Mouse (Mus musculus) brain, adult 10 weeks (tissue): ENCODE measurements around the gene Atp6v0a4. TPM values are rescaled to one million over a fixed set of nuclear protein-coding genes. Genes with fewer than 3 reads are reported as not detected.

Experiments
- polyA plus RNA-seq: library from polyadenylated mRNA; stranded (reverse); fragments of 350-450 nt; fragmentation: Illumina TruSeq; extraction: RNeasy Lipid Tissue Mini Kit (QIAGEN cat#74804); gene quantifications from one replicate; pipeline ENCODE4 v1.2.3, GENCODE M21; 2015; ENCODE audit warnings: low read depth, low replicate concordance

Atp6v0a4 gene
- 1.2 TPM for polyA plus RNA-seq

DNA sequence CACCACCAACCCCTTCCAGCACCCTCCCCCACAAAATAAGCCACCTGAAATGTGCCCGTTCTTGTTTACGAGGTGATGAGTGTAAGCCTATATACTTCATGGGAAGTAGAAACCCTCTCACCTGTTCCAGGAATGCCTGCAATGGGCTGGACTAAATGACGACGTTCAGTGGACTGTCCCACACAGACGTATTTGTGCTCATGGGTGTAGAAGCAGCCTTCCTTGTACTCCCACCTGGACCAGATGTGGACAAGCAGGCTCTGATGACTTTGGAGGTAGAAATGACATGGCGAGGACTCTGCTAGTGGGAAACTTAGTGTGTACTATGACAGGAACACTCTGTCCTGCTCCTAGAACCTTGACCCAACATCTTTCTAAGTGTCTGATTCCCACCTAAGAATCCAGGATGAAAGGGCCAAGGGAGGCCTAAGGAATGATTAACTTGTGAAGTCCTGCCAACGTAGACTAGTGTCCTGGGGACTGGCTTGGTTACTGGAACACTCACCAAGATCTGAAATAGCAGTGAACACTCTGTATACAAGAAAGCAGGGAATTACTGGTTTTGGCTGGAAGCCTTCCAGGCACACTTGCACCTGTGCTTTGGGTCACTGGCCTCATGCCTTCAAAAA, at the start of gene Atp6v0a4:
Gene Atp6v0a4 (minus strand): TSS at position 380 of the 629 bp plus-strand sequence.

DNA sequence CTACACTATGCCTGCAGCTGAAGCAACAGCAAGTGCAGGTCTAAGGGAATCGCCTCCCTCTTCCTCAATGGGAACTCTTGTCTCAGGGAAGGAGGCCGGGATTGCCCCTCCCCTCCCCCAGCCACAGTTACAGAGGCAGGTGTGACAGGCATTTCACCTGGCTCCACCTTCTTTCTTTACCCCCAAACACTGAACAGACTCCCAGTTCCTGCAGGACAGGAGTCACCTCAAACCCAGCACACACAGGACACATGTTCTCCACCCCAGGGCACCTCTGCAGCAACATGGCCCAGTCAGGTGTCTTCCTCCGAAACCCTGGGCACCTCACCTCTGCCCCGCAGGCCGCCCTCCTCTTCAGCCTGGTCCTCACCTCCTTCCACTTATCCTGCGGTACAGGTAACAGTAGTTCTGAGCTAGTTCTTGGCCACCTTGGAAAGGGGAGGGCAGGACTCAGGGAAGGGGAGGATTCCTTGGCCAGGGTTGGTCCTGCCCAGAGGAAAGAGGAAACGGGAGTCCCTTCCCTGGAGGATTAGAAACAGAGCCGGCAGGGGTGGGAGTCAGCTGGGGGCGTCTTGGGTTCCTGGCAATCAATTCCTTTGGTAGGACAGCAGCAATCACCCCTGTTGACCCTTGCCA, 15.1 kb downstream of the Atp6v0a4 start, which contains the start of gene Tmem213:
Gene Tmem213 (plus strand): TSS at position 96 of the 636 bp plus-strand sequence.

GRCm38 (mm10) chr6:38046838-38047237, 77.5 kb downstream of the Atp6v0a4 start, which contains the start of gene Svopl:
Svopl (minus strand) TSS chr6:38046996.

Other genes with a start within 250 kb of the Atp6v0a4 start
- not detected for gene Svopl, start 77.6 kb downstream of the Atp6v0a4 start, polyA plus RNA-seq
- gene Tmem213, start 15.3 kb downstream of the Atp6v0a4 start, polyA plus RNA-seq = not detected
- gene D630045J12Rik, start 129.4 kb upstream of the Atp6v0a4 start, polyA plus RNA-seq = 15.2 TPM
- 2.2 TPM for gene Zc3hav1l, start 174.7 kb upstream of the Atp6v0a4 start, polyA plus RNA-seq
- gene Zc3hav1, start 230.0 kb upstream of the Atp6v0a4 start, polyA plus RNA-seq = 2.9 TPM